Mouse (Mus musculus): ENCODE results near the gene Ankra2.
A peak's percentile ranks its signal among the peaks of the same experiment; 100 is the strongest.

Ankra2 gene

GRCm38 (mm10) chr13:98297883-98298482 is 35.1 kb downstream of the Ankra2 start:
- DNase-seq, result no peak

- DNase-seq, result peak; percentile 78
Observed at GRCm38 (mm10) chr13:98298833-98299758, 36.2 kb downstream of the Ankra2 start.

GRCm38 (mm10) chr13:98305257-98305656 is 42.4 kb downstream of the Ankra2 start:
- no peak for DNase-seq

GRCm38 (mm10) chr13:98306393-98306792 is 43.5 kb downstream of the Ankra2 start:
- no peak for DNase-seq

GRCm38 (mm10) chr13:98306852-98307475 is 44.1 kb downstream of the Ankra2 start:
- DNase-seq, result no peak

- DNase-seq, result no peak
Observed at GRCm38 (mm10) chr13:98308004-98308403, 45.1 kb downstream of the Ankra2 start.

GRCm38 (mm10) chr13:98308724-98309123 is 45.9 kb downstream of the Ankra2 start:
- DNase-seq, result no peak

- DNase-seq, result no peak
Observed at GRCm38 (mm10) chr13:98311597-98311996, 48.7 kb downstream of the Ankra2 start.

- no peak for DNase-seq
Observed at GRCm38 (mm10) chr13:98313631-98314030, 50.8 kb downstream of the Ankra2 start.

- no peak for DNase-seq
Observed at GRCm38 (mm10) chr13:98315124-98315523, 52.2 kb downstream of the Ankra2 start.

GRCm38 (mm10) chr13:98316140-98316479 is 53.2 kb downstream of the Ankra2 start:
- DNase-seq, result no peak

GRCm38 (mm10) chr13:98316480-98317245 is 53.8 kb downstream of the Ankra2 start, which contains the start of gene Btf3:
Gene Btf3 (minus strand): TSS chr13:98317006.
- DNase-seq, result peak; percentile 92 to 93

- no peak for DNase-seq
Observed at GRCm38 (mm10) chr13:98317246-98317677, 54.4 kb downstream of the Ankra2 start.

GRCm38 (mm10) chr13:98317911-98318310 is 55.0 kb downstream of the Ankra2 start:
- no peak for DNase-seq

Data from B cell, adult 2 months (primary cell).